Mouse (Mus musculus): ENCODE measurements around the gene B3gnt2. TPM values are rescaled to one million over a fixed set of nuclear protein-coding genes. Genes with fewer than 3 reads are reported as not detected.

Gene B3gnt2
- 1.9 and 2.4 TPM in 2 replicates for polyA plus RNA-seq (2015; fragmentation: Nextera tagmentation; extraction: Ambion mirVana)

- Histone ChIP-seq H3K4me1 (replicated peaks) (peaks cover 27% of the 10 kb centered on the region), H3K4me2 (replicated peaks) (peak within 1 kb of the TSS; percentile 98), H3K36me3 (no peaks in the 10 kb centered on the region), H3K9me3 (no peaks in the 10 kb centered on the region), H3K27me3 (peaks cover 82% of the 10 kb centered on the region), H3K27ac (no peak within 1 kb of the TSS), H3K4me3 (replicated peaks) (peak within 1 kb of the TSS; percentile 69), H3K9ac (replicated peaks) (peak within 1 kb of the TSS; percentile 66)
- peak; percentile 15; the same call in 1 of the 2 replicates for ATAC-seq
- 6% methylated on average over 41 of the region's 41 CpGs for WGBS
Observed at GRCm38 (mm10) chr11:22860335-22861227, at the start of gene B3gnt2. B3gnt2 (minus strand) TSS chr11:22860961.

GRCm38 (mm10) chr11:22906453-22906865 lies 45.7 kb upstream of the B3gnt2 start:
- Histone ChIP-seq H3K9ac (replicated peaks) (no peak overlapping the region), H3K4me1 (replicated peaks) (no peaks in the 10 kb centered on the region), H3K27me3 (no peaks in the 10 kb centered on the region), H3K4me3 (replicated peaks) (no peak overlapping the region), H3K36me3 (no peaks in the 10 kb centered on the region), H3K27ac (no peak overlapping the region), H3K4me2 (replicated peaks) (no peak overlapping the region), H3K9me3 (no peaks in the 10 kb centered on the region)
- no peak for ATAC-seq

- 85% methylated on average over 2 of the region's 2 CpGs for WGBS
- ATAC-seq: no peak
- H3K36me3 ChIP-seq: 0 out of 2 replicates have a peak, but pooled peaks cover 8% of the 10 kb centered on the region
- no peak overlapping the region for H3K4me3 ChIP-seq (replicated peaks)
- H3K9ac ChIP-seq (replicated peaks): no peak overlapping the region
- H3K4me1 ChIP-seq (replicated peaks): no peaks in the 10 kb centered on the region
- H3K9me3 ChIP-seq: no peaks in the 10 kb centered on the region
- no peak overlapping the region for H3K4me2 ChIP-seq (replicated peaks)
- H3K27me3 ChIP-seq: no peaks in the 10 kb centered on the region
- H3K27ac ChIP-seq: no peak overlapping the region
Observed at GRCm38 (mm10) chr11:22902923-22903322, 42.2 kb upstream of the B3gnt2 start.

GRCm38 (mm10) chr11:22900041-22900440 lies 39.3 kb upstream of the B3gnt2 start:
- Histone ChIP-seq H3K36me3 (0 out of 2 replicates have a peak, but pooled peaks cover 8% of the 10 kb centered on the region), H3K27me3 (no peaks in the 10 kb centered on the region), H3K9ac (replicated peaks) (no peak overlapping the region), H3K4me2 (replicated peaks) (no peak overlapping the region), H3K27ac (no peak overlapping the region), H3K4me3 (replicated peaks) (no peak overlapping the region), H3K4me1 (replicated peaks) (no peaks in the 10 kb centered on the region), H3K9me3 (no peaks in the 10 kb centered on the region)
- ATAC-seq: no peak
- WGBS: 85% methylated on average over 3 of the region's 3 CpGs

GRCm38 (mm10) chr11:22897642-22898041 lies 36.9 kb upstream of the B3gnt2 start:
- Histone ChIP-seq H3K4me2 (replicated peaks) (no peak overlapping the region), H3K9me3 (no peaks in the 10 kb centered on the region), H3K4me1 (replicated peaks) (peaks cover 12% of the 10 kb centered on the region; the same call in 1 of the 2 replicates), H3K36me3 (0 out of 2 replicates have a peak, but pooled peaks cover 8% of the 10 kb centered on the region), H3K4me3 (replicated peaks) (no peak overlapping the region), H3K9ac (replicated peaks) (no peak overlapping the region), H3K27me3 (no peaks in the 10 kb centered on the region), H3K27ac (no peak overlapping the region)
- 90% methylated on average over 4 of the region's 4 CpGs for WGBS
- no peak for ATAC-seq

GRCm38 (mm10) chr11:22897127-22897526 lies 36.4 kb upstream of the B3gnt2 start:
- Histone ChIP-seq H3K4me3 (replicated peaks) (no peak overlapping the region), H3K4me1 (replicated peaks) (peaks cover 15% of the 10 kb centered on the region; the same call in 1 of the 2 replicates), H3K9ac (replicated peaks) (no peak overlapping the region), H3K27ac (no peak overlapping the region), H3K4me2 (replicated peaks) (no peak overlapping the region), H3K9me3 (no peaks in the 10 kb centered on the region), H3K27me3 (no peaks in the 10 kb centered on the region), H3K36me3 (0 out of 2 replicates have a peak, but pooled peaks cover 8% of the 10 kb centered on the region)
- ATAC-seq: no peak
- WGBS: 93% methylated on average over 4 of the region's 4 CpGs

GRCm38 (mm10) chr11:22893075-22893474 lies 32.3 kb upstream of the B3gnt2 start:
- Histone ChIP-seq H3K4me1 (replicated peaks) (peaks cover 15% of the 10 kb centered on the region; the same call in 1 of the 2 replicates), H3K36me3 (0 out of 2 replicates have a peak, but pooled peaks cover 1% of the 10 kb centered on the region), H3K4me3 (replicated peaks) (no peak overlapping the region), H3K27ac (no peak overlapping the region), H3K4me2 (replicated peaks) (no peak overlapping the region), H3K9ac (replicated peaks) (no peak overlapping the region), H3K9me3 (no peaks in the 10 kb centered on the region), H3K27me3 (no peaks in the 10 kb centered on the region)
- 55% methylated on average over 3 of the region's 3 CpGs for WGBS
- ATAC-seq: peak; percentile 77

GRCm38 (mm10) chr11:22892466-22892865 lies 31.7 kb upstream of the B3gnt2 start:
- WGBS: 80% methylated on average over 6 of the region's 6 CpGs
- Histone ChIP-seq H3K27ac (no peak overlapping the region), H3K4me3 (replicated peaks) (no peak overlapping the region), H3K27me3 (no peaks in the 10 kb centered on the region), H3K9me3 (no peaks in the 10 kb centered on the region), H3K36me3 (no peaks in the 10 kb centered on the region), H3K9ac (replicated peaks) (no peak overlapping the region), H3K4me2 (replicated peaks) (no peak overlapping the region), H3K4me1 (replicated peaks) (peaks cover 15% of the 10 kb centered on the region; the same call in 1 of the 2 replicates)
- no peak for ATAC-seq

- Histone ChIP-seq H3K9ac (replicated peaks) (no peak overlapping the region), H3K27me3 (no peaks in the 10 kb centered on the region), H3K36me3 (no peaks in the 10 kb centered on the region), H3K4me1 (replicated peaks) (peaks cover 15% of the 10 kb centered on the region; the same call in 1 of the 2 replicates), H3K9me3 (no peaks in the 10 kb centered on the region), H3K27ac (no peak overlapping the region), H3K4me3 (replicated peaks) (no peak overlapping the region), H3K4me2 (replicated peaks) (no peak overlapping the region)
- WGBS: 89% methylated on average over 7 of the region's 7 CpGs
- ATAC-seq: no peak
Observed at GRCm38 (mm10) chr11:22891876-22892275, 31.1 kb upstream of the B3gnt2 start.

GRCm38 (mm10) chr11:22891242-22891641 lies 30.5 kb upstream of the B3gnt2 start:
- H3K27ac ChIP-seq: no peak overlapping the region
- no peaks in the 10 kb centered on the region for H3K27me3 ChIP-seq
- no peak overlapping the region for H3K4me3 ChIP-seq (replicated peaks)
- H3K36me3 ChIP-seq: no peaks in the 10 kb centered on the region
- no peak overlapping the region for H3K9ac ChIP-seq (replicated peaks)
- no peaks in the 10 kb centered on the region for H3K9me3 ChIP-seq
- no peak for ATAC-seq
- no peak overlapping the region for H3K4me2 ChIP-seq (replicated peaks)
- H3K4me1 ChIP-seq (replicated peaks): peaks cover 15% of the 10 kb centered on the region; the same call in 1 of the 2 replicates
- 82% methylated on average over 9 of the region's 9 CpGs for WGBS

GRCm38 (mm10) chr11:22889224-22889623 lies 28.5 kb upstream of the B3gnt2 start:
- no peaks in the 10 kb centered on the region for H3K36me3 ChIP-seq
- no peaks in the 10 kb centered on the region for H3K9me3 ChIP-seq
- H3K27me3 ChIP-seq: no peaks in the 10 kb centered on the region
- no peak overlapping the region for H3K4me2 ChIP-seq (replicated peaks)
- WGBS: 99% methylated on average over 3 of the region's 3 CpGs
- no peak overlapping the region for H3K4me3 ChIP-seq (replicated peaks)
- H3K4me1 ChIP-seq (replicated peaks): peaks cover 15% of the 10 kb centered on the region; the same call in 1 of the 2 replicates
- no peak overlapping the region for H3K9ac ChIP-seq (replicated peaks)
- H3K27ac ChIP-seq: no peak overlapping the region
- no peak for ATAC-seq

- Histone ChIP-seq H3K9me3 (no peaks in the 10 kb centered on the region), H3K9ac (replicated peaks) (no peak overlapping the region), H3K4me2 (replicated peaks) (no peak overlapping the region), H3K36me3 (no peaks in the 10 kb centered on the region), H3K4me1 (replicated peaks) (no peaks in the 10 kb centered on the region), H3K27me3 (no peaks in the 10 kb centered on the region), H3K27ac (no peak overlapping the region), H3K4me3 (replicated peaks) (no peak overlapping the region)
- ATAC-seq: no peak
- WGBS: 89% methylated on average over 4 of the region's 4 CpGs
Observed at GRCm38 (mm10) chr11:22886991-22887390, 26.2 kb upstream of the B3gnt2 start.

Measured in midbrain, embryonic 13.5 days (tissue).